Mouse (Mus musculus): Measurements from ENCODE around the gene Cyp2b10.
"Not testable (repeated sequence)": the region's sequence is repeated elsewhere in the genome, so short reads cannot be mapped to it uniquely, and the experiment has no call there.

Gene Cyp2b10

DNA sequence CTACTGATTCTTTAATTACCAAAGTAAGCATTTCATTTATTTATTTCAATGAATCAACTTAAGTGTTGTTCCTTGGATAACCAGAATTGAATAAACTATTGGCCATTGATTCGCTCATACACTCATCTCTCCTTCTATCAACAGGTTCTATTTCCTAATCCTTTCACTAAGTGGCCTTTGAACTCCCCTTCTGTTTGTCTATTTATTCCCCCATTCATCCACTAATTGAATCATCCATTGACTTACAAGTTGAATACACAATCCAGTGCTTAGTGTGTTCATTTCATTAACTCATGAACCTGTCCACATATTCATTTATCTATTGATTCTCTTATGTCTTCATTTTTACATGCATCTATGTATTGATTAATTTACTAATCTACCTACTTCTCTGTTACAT lies 18.7 kb downstream of the Cyp2b10 start:
- no peak for DNase-seq (ENCODE audit: low spot score)

DNA sequence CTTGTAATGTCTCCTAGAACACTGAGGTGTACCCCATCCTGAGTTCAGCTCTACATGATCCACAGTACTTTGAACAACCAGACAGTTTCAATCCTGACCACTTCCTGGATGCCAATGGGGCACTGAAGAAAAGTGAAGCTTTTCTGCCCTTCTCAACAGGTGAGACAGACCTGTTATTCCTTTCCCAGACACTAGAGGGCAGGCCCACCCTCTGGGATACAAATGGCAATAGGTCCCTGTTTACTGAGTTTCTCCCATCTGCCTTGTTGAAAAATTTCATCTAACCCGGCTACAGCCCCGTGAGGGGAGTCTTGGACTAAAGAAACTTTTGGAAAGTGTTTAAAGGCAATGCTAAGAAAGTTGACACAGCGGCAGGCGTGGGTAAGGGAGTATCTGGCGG lies 19.9 kb downstream of the Cyp2b10 start:
- not testable (repeated sequence) for DNase-seq (ENCODE audit: low spot score)

DNA sequence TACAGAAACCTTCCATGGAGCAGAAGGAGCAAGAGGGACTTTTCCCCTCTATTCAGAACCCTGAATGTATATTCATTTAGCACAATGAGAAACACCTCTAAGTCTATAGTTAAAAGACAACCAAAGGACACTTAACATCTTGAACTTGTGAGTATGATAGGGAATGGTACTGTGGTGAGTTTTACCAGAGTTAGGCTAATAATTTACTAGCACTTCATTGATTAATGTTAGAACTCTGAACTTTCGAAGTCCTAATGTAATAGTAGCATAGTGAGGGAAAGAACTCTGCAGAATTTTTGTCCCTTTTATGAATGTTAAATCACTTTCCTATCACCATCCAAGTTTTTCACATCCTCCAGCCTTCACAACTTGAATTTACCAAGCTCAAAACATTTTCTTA lies 22.0 kb downstream of the Cyp2b10 start:
- DNase-seq (ENCODE audit: low spot score): no peak

DNA sequence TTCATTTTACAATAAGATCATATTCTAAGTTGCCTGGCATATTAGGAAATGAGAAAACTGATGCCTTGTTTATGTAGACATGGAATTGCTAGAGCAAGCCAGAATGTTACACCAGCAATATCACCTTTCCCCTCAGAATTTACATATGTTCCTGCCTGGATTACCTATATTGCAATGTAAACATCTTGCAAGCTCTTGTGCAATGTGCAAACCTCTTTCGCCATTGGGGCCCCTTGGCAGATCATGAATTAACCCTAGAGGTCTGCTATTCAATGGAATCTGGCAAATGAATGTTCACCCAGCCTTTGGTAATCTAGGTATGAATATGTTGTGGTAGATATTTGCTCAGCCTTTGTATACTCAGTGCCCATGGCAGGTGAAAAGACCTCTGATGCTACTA lies 47.9 kb downstream of the Cyp2b10 start:
- DNase-seq (ENCODE audit: low spot score): no peak
